Mouse (Mus musculus) granulocyte monocyte progenitor cell, adult 5-6 weeks (primary cell): ENCODE data around the gene Gm5795. TPM values are rescaled to one million over a fixed set of nuclear protein-coding genes. Genes with fewer than 3 reads are reported as not detected.
"Not testable (repeated sequence)": the region's sequence is repeated elsewhere in the genome, so short reads cannot be mapped to it uniquely, and the experiment has no call there.

Experiments
- ATAC-seq: replicated peaks from 2 replicates; pipeline ENCODE4 v1.8.0; 2016; ENCODE audit warnings: mild to moderate bottlenecking, moderate TSS enrichment, inconsistent platforms; ENCODE audit not compliant: poor library complexity, severe bottlenecking
- total RNA-seq, 2 experiments: library from RNA; stranded (forward) in 1 of 2; stranded (reverse) in 1 of 2; fragments of 200-712, 200-1000 nt in 1 of 2; fragments of >200 nt in 1 of 2; fragmentation: Nextera tagmentation in 1 of 2; gene quantifications; 2 replicates each; pipeline ENCODE4 v1.2.3; 2014 to 2017

The Gm5795 gene
- total RNA-seq (2014; fragmentation: Nextera tagmentation) (not detected in 2 replicates), total RNA-seq (2017) (not detected in 2 replicates)

DNA sequence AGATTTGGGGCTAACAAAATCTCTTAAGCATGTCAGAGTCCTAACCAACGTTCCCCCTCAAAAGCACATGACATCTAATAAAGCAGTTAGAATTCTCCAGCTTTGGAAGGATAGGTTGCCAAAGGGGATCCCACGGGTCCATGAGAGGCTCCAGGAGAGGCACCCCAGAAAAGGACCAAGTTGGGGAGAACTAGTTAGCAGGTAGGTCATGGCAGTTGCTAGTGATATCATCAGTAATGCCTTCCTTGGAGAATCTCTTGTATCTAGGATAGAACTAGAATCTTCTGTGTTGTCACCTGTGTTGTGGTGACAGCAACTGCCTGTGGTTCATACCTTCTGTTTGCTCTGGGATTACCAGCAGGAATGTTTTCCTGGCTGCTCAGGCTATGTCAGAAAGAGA is at the start of gene Gm5795:
TSS of gene Gm5795 (plus strand) at position 301 of the 400 bp plus-strand sequence.
- ATAC-seq = not testable (repeated sequence)

DNA sequence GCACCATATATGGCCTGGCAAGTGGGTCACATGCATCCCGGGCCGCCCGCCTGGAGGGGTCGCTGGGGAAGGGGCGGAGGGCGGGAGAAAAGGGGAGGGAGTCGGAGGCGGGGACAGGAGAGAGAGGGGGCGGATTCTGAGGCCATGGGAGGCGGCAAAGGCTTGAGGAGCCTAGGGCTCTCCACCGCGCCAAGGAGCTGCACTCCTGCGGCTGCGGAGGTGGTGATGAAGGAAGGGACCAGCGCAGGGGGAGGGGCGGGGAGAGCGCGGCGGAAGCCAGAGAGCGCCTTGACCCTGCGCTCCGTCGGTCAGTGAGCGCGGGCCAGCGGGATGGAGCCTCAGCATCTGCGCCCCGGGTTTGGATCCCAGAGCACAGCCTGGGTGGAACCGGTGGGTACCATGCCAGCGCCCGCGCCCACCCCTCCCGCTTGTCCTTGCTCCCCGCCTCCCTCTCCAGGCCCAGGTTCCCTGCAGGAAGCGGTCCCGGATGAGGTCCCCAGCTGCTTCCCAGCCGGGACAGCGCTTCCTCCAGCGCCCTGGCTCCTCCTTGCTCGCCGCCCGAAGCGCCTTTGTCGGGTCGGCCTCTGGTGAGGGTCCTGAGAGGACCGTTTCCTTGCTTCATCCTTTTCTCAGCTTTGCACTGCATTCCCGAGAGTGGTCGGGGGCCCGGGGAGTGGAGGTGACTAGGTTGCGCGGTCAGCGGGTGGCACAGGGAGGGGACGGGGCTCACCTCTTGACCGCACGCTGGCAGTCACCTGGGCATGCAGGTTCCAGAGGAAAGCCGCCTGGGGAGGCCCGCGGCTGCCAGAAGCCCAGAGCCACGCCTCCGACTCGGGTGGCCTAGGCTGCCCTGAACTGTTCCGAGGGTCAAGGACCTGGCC is 20.5 kb downstream of the Gm5795 start, which contains the start of gene D830030K20Rik:
TSS of gene D830030K20Rik (plus strand) at position 217 of the 881 bp plus-strand sequence.
- not testable (repeated sequence) for ATAC-seq

- not testable (repeated sequence) for ATAC-seq
Observed at GRCm38 (mm10) chr14:3209367-3209766, 21.3 kb downstream of the Gm5795 start.

Other genes with a start within 250 kb of the Gm5795 start
- gene Gm2888, start 158.3 kb upstream of the Gm5795 start, total RNA-seq (2014; fragmentation: Nextera tagmentation) = not detected in 2 replicates
- gene Gm2888, start 158.3 kb upstream of the Gm5795 start, total RNA-seq (2017) = not detected in 2 replicates
- gene Gm2897, start 139.0 kb upstream of the Gm5795 start, total RNA-seq (2014; fragmentation: Nextera tagmentation) = not detected in 2 replicates
- gene Gm2897, start 139.0 kb upstream of the Gm5795 start, total RNA-seq (2017) = not detected in 2 replicates
- not detected in 2 replicates for gene Gm10340, start 54.3 kb upstream of the Gm5795 start, total RNA-seq (2014; fragmentation: Nextera tagmentation)
- gene Gm10340, start 54.3 kb upstream of the Gm5795 start, total RNA-seq (2017) = not detected in 2 replicates
- gene D830030K20Rik, start 20.2 kb downstream of the Gm5795 start, total RNA-seq (2014; fragmentation: Nextera tagmentation) = not detected in 2 replicates
- gene D830030K20Rik, start 20.2 kb downstream of the Gm5795 start, total RNA-seq (2017) = not detected in 2 replicates
- not detected in 2 replicates for gene Gm2956, start 144.4 kb downstream of the Gm5795 start, total RNA-seq (2014; fragmentation: Nextera tagmentation)
- not detected in 2 replicates for gene Gm2956, start 144.4 kb downstream of the Gm5795 start, total RNA-seq (2017)
- not detected in 2 replicates for gene Gm10413, start 206.8 kb downstream of the Gm5795 start, total RNA-seq (2014; fragmentation: Nextera tagmentation)
- gene Gm10413, start 206.8 kb downstream of the Gm5795 start, total RNA-seq (2017) = not detected in 2 replicates
- not detected in 2 replicates for gene Gm10409, start 224.4 kb downstream of the Gm5795 start, total RNA-seq (2014; fragmentation: Nextera tagmentation)
- 0.21 TPM in 1 of 2 replicates, not detected in the other for gene Gm10409, start 224.4 kb downstream of the Gm5795 start, total RNA-seq (2017)
- not detected in 2 replicates for gene Gm3005, start 239.8 kb downstream of the Gm5795 start, total RNA-seq (2014; fragmentation: Nextera tagmentation)
- not detected in 2 replicates for gene Gm3005, start 239.8 kb downstream of the Gm5795 start, total RNA-seq (2017)